Mouse (Mus musculus): Measurements from ENCODE around the gene 1700010I14Rik. TPM values are rescaled to one million over a fixed set of nuclear protein-coding genes. Genes with fewer than 3 reads are reported as not detected.

The 1700010I14Rik gene
- polyA plus RNA-seq, 1 experiment from 2014 or later = 2.1 TPM

- no peaks in the 10 kb centered on the region for H3K36me3 ChIP-seq
- H3K9me3 ChIP-seq = no peaks in the 10 kb centered on the region
- no peak for DNase-seq (ENCODE audit: low spot score)
- H3K4me1 ChIP-seq = no peaks in the 10 kb centered on the region
- H3K27ac ChIP-seq = no peak overlapping the region
- WGBS = 64% methylated on average over 6 of the region's 6 CpGs
- H3K4me3 ChIP-seq = no peak overlapping the region
- 0 out of 2 replicates have a peak, but pooled peaks cover 7% of the 10 kb centered on the region for H3K27me3 ChIP-seq (ENCODE audit: insufficient read depth, poor library complexity, severe bottlenecking)
These were observed 44.4 kb downstream of the 1700010I14Rik start for GRCm38 (mm10) chr17:9032362-9033044.

GRCm38 (mm10) chr17:9033511-9033910 is 45.4 kb downstream of the 1700010I14Rik start:
- Histone ChIP-seq H3K27me3 (ENCODE audit: insufficient read depth, poor library complexity, severe bottlenecking) (0 out of 2 replicates have a peak, but pooled peaks cover 7% of the 10 kb centered on the region), H3K4me3 (no peak overlapping the region), H3K27ac (no peak overlapping the region), H3K9me3 (no peaks in the 10 kb centered on the region), H3K4me1 (no peaks in the 10 kb centered on the region), H3K36me3 (no peaks in the 10 kb centered on the region)
- 79% methylated on average over 5 of the region's 5 CpGs for WGBS
- no peak for DNase-seq (ENCODE audit: low spot score)

GRCm38 (mm10) chr17:9035561-9036348 is 47.6 kb downstream of the 1700010I14Rik start:
- H3K27ac ChIP-seq = no peak overlapping the region
- no peaks in the 10 kb centered on the region for H3K9me3 ChIP-seq
- 79% methylated on average over 8 of the region's 8 CpGs for WGBS
- no peaks in the 10 kb centered on the region for H3K4me1 ChIP-seq
- H3K36me3 ChIP-seq = no peaks in the 10 kb centered on the region
- no peak overlapping the region for H3K4me3 ChIP-seq
- 0 out of 2 replicates have a peak, but pooled peaks cover 7% of the 10 kb centered on the region for H3K27me3 ChIP-seq (ENCODE audit: insufficient read depth, poor library complexity, severe bottlenecking)
- no peak for DNase-seq (ENCODE audit: low spot score)

GRCm38 (mm10) chr17:9042723-9043122 is 54.6 kb downstream of the 1700010I14Rik start:
- Histone ChIP-seq H3K4me3 (no peak overlapping the region), H3K36me3 (no peaks in the 10 kb centered on the region), H3K9me3 (no peaks in the 10 kb centered on the region), H3K4me1 (no peaks in the 10 kb centered on the region), H3K27me3 (ENCODE audit: insufficient read depth, poor library complexity, severe bottlenecking) (no peaks in the 10 kb centered on the region), H3K27ac (no peak overlapping the region)
- no peak for DNase-seq (ENCODE audit: low spot score)
- 53% methylated on average over 2 of the region's 2 CpGs for WGBS

GRCm38 (mm10) chr17:9052441-9052980 is 64.4 kb downstream of the 1700010I14Rik start:
- H3K4me3 ChIP-seq = no peak overlapping the region
- no peaks in the 10 kb centered on the region for H3K4me1 ChIP-seq
- no peaks in the 10 kb centered on the region for H3K27me3 ChIP-seq (ENCODE audit: insufficient read depth, poor library complexity, severe bottlenecking)
- WGBS = 76% methylated on average over 13 of the region's 13 CpGs
- no peak overlapping the region for H3K27ac ChIP-seq
- H3K9me3 ChIP-seq = no peaks in the 10 kb centered on the region
- no peak for DNase-seq (ENCODE audit: low spot score)
- H3K36me3 ChIP-seq = no peaks in the 10 kb centered on the region

GRCm38 (mm10) chr17:9059360-9059932 is 71.3 kb downstream of the 1700010I14Rik start:
- DNase-seq (ENCODE audit: low spot score) = no peak
- 73% methylated on average over 8 of the region's 8 CpGs for WGBS
- Histone ChIP-seq H3K9me3 (no peaks in the 10 kb centered on the region), H3K4me3 (no peak overlapping the region), H3K27ac (no peak overlapping the region), H3K36me3 (no peaks in the 10 kb centered on the region), H3K4me1 (no peaks in the 10 kb centered on the region), H3K27me3 (ENCODE audit: insufficient read depth, poor library complexity, severe bottlenecking) (no peaks in the 10 kb centered on the region)
